Mouse (Mus musculus) CH12F3 (cell line): ENCODE measurements around the gene Tgfbr2.

Source experiments
- in situ Hi-C: fragments of 300-500 bp; cut with MboI; formaldehyde crosslinking; loops from 2 replicates; pipeline ENCODE4 v1.14.3; 2020; ENCODE audit warnings: low sequenced_read_pairs

The Tgfbr2 gene

DNA sequence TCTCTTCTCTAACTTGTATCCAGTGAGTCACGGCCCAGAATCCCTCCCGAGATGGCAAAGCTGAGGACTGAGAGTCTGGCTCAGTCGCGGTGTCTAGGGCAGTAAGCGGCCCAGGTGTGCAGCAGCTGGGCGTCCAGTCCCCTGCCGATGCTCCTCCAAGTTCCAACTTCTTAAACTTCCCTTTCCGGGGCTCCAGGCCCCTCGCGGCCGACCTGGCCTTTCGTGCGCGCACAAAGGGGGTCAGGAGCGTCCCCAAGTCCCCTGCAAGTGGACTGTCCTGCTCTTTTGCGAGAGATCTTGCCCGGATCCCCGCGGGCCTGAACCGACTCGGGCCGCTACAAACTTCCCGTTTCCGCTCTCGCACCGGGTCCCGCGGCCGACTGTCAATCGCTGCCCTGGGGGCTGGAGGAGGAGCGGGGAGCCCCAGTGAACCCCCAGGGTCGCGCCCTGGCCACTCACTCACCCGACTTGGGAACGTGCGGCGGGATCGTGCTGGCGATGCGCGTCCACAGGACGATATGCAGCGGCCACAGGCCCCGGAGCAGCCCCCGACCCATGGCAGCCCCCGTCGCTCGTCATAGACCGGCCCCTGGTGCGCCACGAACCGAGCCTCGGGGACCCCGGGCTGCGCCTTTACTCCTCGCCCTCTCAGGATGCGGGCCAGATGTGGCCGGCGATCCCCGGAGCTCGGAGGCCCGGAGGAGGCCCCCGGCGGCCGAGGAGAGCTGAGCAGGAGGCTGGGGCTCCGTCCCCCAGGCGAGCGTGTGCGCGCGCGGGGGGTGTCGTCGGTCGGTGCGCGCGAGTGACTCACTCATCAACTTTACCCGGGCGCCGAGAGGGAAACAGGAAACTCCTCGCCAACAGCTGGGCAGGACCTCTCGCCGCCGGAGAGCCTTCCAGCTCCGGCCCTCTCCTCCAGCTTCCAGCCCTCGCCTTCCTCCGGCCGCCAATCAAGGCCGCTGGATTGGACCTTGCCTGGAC, at the start of gene Tgfbr2:
TSS of gene Tgfbr2 (minus strand) at position 880 of the 981 bp plus-strand sequence.
- in situ Hi-C loops = no loop called here

DNA sequence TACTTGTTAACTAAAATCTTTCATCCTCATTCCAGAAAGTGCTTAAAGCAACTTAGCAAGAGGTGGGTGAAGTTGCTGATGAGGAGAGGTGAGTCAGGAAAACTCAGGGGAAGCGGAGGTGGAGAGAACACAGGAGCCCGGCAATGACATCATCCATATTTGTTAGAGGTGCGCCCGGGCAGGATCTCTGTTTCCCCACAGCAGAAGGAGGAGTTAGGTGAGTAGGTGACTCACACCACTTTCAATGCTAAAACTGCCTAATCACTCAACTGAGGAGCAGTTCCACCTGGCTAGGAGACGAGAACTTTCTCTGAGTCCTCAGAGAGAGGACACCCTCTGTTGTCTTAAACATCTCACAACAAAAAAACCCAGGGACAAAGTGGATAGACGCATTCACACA, 48.2 kb upstream of the Tgfbr2 start:
- in situ Hi-C loops = loop anchor here (10.0 kb wide), 1 partner anchor 141 kb away; no protein-coding TSS in a partner anchor

DNA sequence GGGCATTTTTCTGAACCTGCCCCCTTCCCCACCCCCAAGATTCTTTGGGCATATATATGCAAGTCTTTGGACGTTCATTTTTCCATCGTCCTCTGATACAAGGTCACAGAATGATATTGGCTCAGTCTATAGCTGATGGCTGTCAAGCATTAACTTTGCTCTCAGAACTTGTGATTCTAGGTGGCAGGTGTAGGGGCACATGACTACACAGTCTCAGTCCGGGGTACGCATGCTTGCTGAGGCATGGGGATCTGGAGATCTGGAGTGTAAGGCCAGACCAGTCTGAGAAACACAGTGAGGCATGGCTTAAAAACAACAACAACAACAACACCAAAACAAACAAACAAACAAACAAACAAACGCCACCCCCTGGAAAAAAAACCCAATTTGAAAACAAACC, 47.5 kb upstream of the Tgfbr2 start:
- in situ Hi-C loops = loop anchor here (10.0 kb wide), 1 partner anchor 142 kb away; no protein-coding TSS in a partner anchor

- in situ Hi-C loops = loop anchor here (10.0 kb wide), 1 partner anchor 143 kb away; no protein-coding TSS in a partner anchor
These were observed 46.8 kb upstream of the Tgfbr2 start for GRCm38 (mm10) chr9:116222000-116222399.

DNA sequence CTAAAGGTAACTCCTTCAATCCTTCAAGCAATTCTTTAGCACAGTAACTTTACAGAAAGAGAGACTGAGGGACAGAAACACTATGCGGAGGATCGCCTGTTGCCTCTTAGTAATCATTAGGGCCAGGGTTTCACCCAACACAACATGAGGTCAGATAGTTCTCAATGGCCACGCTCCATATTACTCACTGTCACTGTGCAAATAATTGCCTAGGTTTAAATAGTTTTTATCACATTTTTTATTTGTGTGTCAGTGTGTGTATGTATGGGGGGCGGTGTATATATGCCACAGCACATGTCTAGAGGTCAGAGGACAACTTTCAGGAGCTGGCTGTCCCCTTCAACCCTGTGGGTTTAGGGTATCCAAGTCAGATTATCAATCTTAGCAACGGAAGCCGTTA, 46.4 kb upstream of the Tgfbr2 start:
- in situ Hi-C loops = loop anchor here (10.0 kb wide), 1 partner anchor 143 kb away; no protein-coding TSS in a partner anchor

DNA sequence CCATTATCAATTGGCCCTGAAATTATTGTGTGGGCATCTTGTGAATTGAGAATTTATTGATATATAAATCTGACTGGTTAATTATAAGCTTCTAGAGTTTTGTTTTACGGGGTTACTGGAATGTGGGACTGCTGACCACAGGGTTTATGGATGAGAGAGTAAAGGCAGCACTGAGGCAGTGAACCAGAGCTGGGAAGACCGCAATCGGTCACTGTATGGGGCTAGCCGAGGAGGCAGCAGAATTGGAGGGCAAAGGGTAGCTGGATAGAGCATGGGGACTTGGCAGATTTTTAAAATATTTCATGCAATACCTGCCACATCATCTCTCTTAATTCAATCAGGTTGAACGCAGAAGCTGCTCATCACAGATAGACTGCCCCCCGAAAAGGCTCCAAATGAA, 45.5 kb upstream of the Tgfbr2 start:
- in situ Hi-C loops = loop anchor here (10.0 kb wide), 1 partner anchor 144 kb away; no protein-coding TSS in a partner anchor

- in situ Hi-C loops = loop anchor here (10.0 kb wide), 1 partner anchor 145 kb away; no protein-coding TSS in a partner anchor
These were observed 45.0 kb upstream of the Tgfbr2 start for GRCm38 (mm10) chr9:116220159-116220515.

DNA sequence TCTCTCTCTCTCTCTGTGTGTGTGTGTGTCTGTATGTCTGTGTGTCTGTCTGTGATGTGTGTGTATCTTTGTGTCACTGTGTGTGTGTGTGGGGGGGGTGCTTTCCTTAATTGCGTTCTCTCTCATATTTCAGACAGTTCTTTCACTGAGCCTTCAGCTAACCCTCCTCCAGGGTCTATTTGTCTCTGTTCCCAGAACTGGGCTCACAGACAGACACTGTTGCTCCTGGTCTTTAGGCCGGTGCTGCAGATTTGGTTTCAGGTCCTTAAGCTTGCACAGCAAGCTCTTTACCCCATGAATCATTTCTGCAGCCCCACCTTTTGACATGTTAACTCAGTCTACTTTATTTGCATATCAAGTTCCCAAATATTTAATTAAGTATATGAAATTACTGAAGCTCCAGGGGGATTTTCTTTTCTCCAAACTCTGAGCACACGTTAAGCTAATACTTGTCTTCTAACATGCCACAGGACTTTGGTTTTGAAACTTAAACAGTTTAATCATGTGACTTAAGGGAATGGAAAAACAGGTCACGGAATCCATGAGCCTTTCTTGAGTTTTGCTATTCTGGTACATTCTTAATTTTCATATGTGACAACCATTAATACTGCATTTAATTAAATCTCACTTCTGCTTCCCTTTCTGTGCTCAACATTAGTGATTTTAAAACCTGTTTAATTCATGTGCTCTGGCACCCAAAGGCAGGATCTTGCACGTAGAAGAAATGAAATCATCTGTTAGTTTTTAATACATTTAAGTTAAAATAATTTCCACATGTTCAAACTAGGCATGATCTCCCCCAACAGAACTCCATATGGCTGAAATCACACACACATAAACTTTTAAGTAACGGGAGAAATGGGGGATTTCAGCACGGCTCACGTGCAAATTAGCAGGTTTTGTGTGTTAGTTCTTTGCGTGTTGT, 44.3 kb upstream of the Tgfbr2 start:
- in situ Hi-C loops = loop anchor here (10.0 kb wide), 1 partner anchor 145 kb away; no protein-coding TSS in a partner anchor

DNA sequence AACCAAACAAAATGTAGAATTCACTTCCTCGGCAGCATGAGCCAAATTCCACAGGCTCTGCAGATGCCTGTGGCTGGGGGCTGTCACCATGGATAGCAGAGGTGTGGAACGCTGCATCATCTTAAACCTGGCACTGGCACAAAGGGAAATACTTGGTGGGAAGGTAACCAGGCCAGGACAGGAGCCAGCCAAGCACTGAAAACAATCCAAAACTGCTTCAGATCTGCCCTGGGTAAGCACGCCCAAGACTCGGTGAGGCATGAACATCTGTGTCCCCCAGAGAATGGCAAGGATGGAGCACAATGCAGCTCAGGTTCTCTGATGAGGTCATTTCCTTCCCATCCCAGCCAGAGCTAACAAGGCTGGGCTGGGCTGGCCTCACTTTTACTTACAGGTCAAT, 43.6 kb upstream of the Tgfbr2 start:
- in situ Hi-C loops = no loop called here

DNA sequence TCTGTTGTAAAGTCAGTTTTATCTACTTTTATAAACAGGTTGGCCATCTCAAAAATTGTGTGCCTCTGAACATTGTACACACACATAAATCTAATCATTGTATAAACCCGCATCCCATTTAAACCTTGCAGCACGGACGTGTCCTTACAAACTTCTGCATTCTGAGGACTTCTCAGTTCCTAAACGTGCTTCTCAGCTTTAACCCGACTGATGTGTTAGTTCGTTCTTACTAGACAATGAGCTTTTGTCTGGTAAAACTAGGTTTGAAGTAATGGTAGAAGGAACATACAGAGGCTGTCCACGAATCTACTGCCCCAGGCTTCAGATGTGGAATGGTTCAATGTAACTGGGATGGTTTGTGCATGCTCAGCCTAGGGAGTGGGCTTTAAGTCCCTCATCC, 41.9 kb upstream of the Tgfbr2 start:
- in situ Hi-C loops = no loop called here

- in situ Hi-C loops = no loop called here
These were observed 41.5 kb upstream of the Tgfbr2 start for GRCm38 (mm10) chr9:116216677-116217076.

- in situ Hi-C loops = no loop called here
These were observed 39.1 kb upstream of the Tgfbr2 start for GRCm38 (mm10) chr9:116214296-116214695.

DNA sequence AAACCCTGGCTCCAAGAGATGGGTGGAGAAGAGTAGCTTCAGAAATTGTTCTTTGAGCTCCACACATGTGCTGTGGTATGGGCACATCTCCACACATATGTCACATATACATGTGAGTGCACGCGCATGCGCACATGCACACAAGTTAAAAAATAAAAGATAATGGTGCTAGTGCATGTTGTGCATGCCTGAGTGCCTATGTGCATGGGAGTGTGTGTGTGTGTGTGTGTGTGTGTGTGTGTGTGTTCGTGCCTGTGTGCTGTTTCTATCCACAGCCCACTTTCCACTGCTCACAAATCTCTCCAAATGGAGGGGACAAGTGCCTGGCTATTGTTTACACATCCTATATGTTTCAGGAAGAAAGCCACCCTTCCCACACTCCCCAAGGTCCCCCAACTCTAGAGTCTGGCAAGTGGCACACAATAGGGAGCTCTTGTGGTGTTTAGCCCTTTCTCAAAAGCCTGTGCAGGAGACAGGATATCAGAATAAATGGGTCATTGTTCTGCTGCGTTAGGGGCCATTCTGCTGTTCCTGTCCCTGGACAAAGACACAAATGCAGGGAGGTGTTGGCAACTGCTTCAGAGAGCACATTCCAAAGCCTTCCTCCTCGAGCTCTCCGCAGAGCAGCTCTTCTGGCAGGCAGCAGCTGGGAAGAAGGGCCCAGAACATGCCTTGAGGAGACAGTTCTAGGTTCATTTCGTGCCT, 37.9 kb upstream of the Tgfbr2 start:
- in situ Hi-C loops = no loop called here

- in situ Hi-C loops = no loop called here
These were observed 36.9 kb upstream of the Tgfbr2 start for GRCm38 (mm10) chr9:116212069-116212468.

GRCm38 (mm10) chr9:116208169-116208904, 33.2 kb upstream of the Tgfbr2 start:
- in situ Hi-C loops = no loop called here

DNA sequence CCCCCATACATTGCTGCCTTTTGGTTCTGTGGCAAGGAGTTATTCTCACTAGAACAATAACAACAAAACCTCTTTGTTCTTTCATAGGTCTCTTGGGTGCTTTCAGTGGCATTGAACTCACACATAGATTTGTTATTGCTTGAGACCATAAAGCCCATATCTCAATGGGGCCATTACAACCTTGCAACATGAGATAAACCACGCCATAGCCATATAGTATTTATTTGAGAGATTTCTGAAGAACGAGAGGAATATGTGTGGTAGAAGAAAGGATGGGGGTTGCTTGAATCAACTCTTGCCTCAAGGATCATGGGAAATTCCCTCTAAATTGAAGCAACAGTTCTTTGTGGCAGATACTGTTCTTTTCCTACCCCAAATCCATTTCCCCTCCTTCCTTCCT, 31.7 kb upstream of the Tgfbr2 start:
- in situ Hi-C loops = no loop called here

- in situ Hi-C loops = no loop called here
These were observed 28.5 kb upstream of the Tgfbr2 start for GRCm38 (mm10) chr9:116203675-116204074.

- in situ Hi-C loops = no loop called here
These were observed 24.0 kb upstream of the Tgfbr2 start for GRCm38 (mm10) chr9:116199127-116199526.

DNA sequence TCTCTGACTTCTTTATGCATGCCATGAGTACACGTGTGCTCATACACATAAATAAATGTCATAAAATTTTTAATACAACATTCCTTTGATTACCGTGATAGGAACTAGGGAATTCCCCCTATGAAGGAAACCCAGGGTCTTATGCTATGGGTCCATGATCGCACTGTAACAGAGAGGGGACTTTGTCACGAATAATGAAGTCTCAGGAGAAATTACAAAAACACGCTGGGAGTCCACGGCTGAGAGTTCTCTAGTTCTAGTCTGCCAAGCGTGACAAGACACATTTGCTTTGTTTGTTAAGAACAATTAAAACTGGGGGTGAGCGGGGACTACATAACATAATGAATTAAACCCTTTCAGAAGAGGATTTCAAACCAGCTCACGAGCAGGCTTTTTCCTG, 23.3 kb upstream of the Tgfbr2 start:
- in situ Hi-C loops = no loop called here
